Mouse (Mus musculus) fibroblast of lung, adult 2 months (primary cell): Measurements from ENCODE around the gene Srprb.

Source experiments
- DNase-seq: peaks from one replicate; pipeline ENCODE4 v3.0.0-alpha.2; 2011; ENCODE audit warnings: low read depth

Srprb gene

GRCm38 (mm10) chr9:103143881-103144280 lies 58.1 kb downstream of the Srprb start:
- no peak for DNase-seq

- DNase-seq = no peak
Observed at GRCm38 (mm10) chr9:103141266-103141665, 60.7 kb downstream of the Srprb start.

GRCm38 (mm10) chr9:103140384-103140783 lies 61.6 kb downstream of the Srprb start:
- DNase-seq = no peak

GRCm38 (mm10) chr9:103139481-103139880 lies 62.5 kb downstream of the Srprb start:
- DNase-seq = no peak
